Mouse (Mus musculus): ENCODE data around the gene Rps15. TPM values are rescaled to one million over a fixed set of nuclear protein-coding genes. Genes with fewer than 3 reads are reported as not detected.

Rps15 gene
- polyA plus RNA-seq, 1 experiment: 2,157 TPM

DNA sequence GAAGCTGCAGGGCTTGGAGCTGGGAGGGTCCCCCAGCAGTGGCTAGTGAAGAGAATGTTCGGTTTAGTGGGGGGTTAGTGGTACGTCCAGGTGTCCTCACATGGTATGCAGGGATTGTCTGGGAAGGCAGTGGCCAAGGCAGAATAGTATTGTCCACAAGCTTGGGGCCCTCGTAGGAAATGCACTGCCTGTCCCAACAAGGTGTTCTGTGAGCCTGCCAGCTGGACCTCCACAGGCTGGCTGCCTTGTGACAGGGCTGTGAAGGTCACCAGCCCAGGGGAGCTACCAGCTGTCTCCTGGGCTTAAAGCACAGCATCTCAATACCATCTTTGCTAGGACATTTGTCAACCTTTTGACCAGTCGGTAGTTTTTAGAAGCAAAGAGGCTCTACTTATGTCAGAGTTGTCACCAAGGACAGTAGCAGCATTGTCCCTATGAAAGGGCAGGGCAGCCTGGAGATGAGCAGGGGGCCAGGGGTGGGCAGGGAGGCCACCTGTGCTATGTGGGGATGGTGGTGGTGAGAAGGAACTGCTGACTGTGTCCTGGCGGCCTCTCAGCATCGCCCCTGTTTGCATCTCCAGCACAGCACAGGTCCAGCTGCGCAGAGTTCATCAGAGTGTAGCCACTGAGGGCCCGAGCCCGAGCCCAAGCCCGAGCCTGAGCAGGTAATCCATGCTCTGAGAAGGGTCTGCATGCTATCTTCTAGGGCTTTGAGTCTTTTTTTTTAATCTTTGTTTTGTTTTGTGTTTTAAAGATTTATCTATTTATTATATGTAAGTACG lies 39.6 kb upstream of the Rps15 start:
- no peak for TF ChIP-seq CTCF (IDR thresholded peaks at IDR 0.05; ENCODE audit: borderline replicate concordance, extremely low read depth, insufficient read depth, insufficient read length)
- no peak for TF ChIP-seq POLR2A (IDR thresholded peaks at IDR 0.05; ENCODE audit: borderline replicate concordance, extremely low read depth, insufficient read depth, insufficient read length, poor library complexity, severe bottlenecking)
- no peak for DNase-seq (ENCODE audit: low read depth)

- no peak for DNase-seq (ENCODE audit: low read depth)
- TF ChIP-seq POLR2A (IDR thresholded peaks at IDR 0.05; ENCODE audit: borderline replicate concordance, extremely low read depth, insufficient read depth, insufficient read length, poor library complexity, severe bottlenecking): no peak
- no peak for TF ChIP-seq CTCF (IDR thresholded peaks at IDR 0.05; ENCODE audit: borderline replicate concordance, extremely low read depth, insufficient read depth, insufficient read length)
Observed at GRCm38 (mm10) chr10:80253551-80253950, 38.7 kb upstream of the Rps15 start.

DNA sequence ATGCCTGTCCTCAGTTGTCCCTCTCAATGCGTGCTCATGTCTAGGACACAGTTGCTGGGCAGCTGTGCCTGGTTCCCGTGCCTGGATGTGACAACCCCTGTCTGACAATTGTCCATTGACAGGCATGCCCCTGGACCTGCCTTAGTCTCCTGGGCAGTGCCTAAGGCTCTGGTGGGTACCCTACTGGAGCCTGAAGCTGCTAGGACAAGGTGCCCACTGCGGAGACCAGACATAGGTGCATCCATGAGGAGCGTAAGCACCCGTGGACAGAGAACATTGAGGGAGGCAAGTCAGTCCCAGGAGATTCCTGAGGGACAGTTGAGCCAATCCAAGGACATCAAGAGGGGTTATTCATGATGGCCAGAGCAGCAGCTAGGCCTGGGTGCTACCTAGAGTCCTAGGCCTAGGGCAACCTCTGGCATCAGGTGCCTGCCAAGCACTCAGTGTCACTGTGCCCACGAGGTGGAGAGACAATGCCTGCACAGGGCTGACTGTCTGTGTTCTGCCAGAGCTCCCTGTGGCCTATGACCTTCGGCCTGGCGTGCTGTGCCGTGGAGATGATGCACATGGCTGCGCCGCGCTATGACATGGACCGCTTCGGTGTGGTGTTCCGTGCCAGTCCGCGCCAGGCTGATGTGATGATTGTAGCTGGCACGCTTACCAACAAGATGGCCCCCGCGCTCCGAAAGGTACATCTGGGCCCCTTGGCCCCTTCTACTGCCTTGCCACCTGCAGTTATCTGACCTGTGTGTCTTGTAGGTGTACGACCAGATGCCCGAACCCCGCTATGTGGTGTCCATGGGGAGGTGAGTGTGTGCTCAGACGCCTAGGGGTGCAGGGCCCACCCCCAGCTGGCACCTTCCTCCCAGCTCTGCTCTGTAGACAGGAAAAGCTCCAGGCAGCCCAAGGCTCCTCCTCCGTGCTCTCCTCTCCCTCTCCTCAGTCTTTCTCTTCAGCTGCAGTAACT lies 37.6 kb upstream of the Rps15 start:
- TF ChIP-seq CTCF (IDR thresholded peaks at IDR 0.05; ENCODE audit: borderline replicate concordance, extremely low read depth, insufficient read depth, insufficient read length): no peak
- no peak for TF ChIP-seq POLR2A (IDR thresholded peaks at IDR 0.05; ENCODE audit: borderline replicate concordance, extremely low read depth, insufficient read depth, insufficient read length, poor library complexity, severe bottlenecking)
- no peak for DNase-seq (ENCODE audit: low read depth)

DNA sequence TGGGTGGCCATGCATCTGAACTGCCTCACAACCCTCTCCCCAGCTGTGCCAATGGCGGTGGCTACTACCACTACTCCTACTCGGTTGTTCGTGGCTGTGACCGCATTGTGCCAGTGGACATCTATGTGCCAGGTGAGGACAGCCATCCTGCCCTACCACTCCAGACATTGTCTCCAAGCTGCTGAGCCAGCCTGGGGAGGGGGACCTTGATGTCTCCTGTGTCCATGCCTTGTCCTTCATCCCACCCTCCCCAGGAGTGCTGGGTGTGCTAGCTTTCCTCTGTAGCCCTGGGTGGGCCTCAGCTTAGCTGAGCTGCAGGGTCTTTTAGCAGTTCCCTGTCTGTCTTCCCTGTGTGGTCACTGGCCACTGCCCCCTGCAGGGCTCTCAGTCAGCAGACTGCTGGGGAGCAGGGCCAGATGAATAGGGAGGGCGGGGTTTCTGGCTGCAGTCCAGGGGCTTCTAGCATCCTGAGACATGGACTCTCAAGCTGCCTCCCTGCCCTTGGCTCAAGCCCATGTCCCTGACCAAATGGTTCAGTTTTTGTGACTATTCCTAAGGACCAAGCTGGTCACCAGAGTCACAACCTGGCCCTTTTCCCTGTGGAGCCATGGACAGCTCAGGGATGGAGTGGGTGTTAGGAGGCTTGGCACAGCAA lies 36.2 kb upstream of the Rps15 start:
- no peak for DNase-seq (ENCODE audit: low read depth)
- no peak for TF ChIP-seq CTCF (IDR thresholded peaks at IDR 0.05; ENCODE audit: borderline replicate concordance, extremely low read depth, insufficient read depth, insufficient read length)
- no peak for TF ChIP-seq POLR2A (IDR thresholded peaks at IDR 0.05; ENCODE audit: borderline replicate concordance, extremely low read depth, insufficient read depth, insufficient read length, poor library complexity, severe bottlenecking)

DNA sequence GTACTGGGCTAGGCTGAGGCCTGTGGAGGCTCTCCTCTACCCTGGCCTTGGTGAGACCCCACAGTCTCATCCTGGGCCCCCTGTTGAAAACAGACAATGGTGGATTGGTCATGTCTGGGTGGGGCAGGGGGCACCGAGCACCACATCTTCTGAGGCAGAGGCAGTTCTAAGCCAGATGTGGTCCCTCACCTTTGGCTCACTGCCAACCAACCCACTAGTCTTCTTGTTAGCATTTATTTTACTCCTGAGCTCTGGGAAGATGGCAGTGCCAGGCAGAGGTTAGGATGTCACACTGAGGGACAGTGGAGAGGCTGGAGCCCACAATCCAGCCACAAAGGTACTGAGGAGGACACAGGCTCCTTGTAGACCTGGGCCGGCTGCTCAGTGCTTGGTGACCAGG lies 34.3 kb upstream of the Rps15 start:
- DNase-seq (ENCODE audit: low read depth): no peak
- TF ChIP-seq POLR2A (IDR thresholded peaks at IDR 0.05; ENCODE audit: borderline replicate concordance, extremely low read depth, insufficient read depth, insufficient read length, poor library complexity, severe bottlenecking): no peak

- no peak for DNase-seq (ENCODE audit: low read depth)
- TF ChIP-seq CTCF (IDR thresholded peaks at IDR 0.05; ENCODE audit: borderline replicate concordance, extremely low read depth, insufficient read depth, insufficient read length) (no peak), POLR2A (IDR thresholded peaks at IDR 0.05; ENCODE audit: borderline replicate concordance, extremely low read depth, insufficient read depth, insufficient read length, poor library complexity, severe bottlenecking) (no peak)
Observed at GRCm38 (mm10) chr10:80258752-80259462, 33.3 kb upstream of the Rps15 start.

GRCm38 (mm10) chr10:80259463-80259805 lies 32.8 kb upstream of the Rps15 start:
- TF ChIP-seq POLR2A (IDR thresholded peaks at IDR 0.05; ENCODE audit: borderline replicate concordance, extremely low read depth, insufficient read depth, insufficient read length, poor library complexity, severe bottlenecking) (no peak), CTCF (IDR thresholded peaks at IDR 0.05; ENCODE audit: borderline replicate concordance, extremely low read depth, insufficient read depth, insufficient read length) (no peak)
- no peak for DNase-seq (ENCODE audit: low read depth)

DNA sequence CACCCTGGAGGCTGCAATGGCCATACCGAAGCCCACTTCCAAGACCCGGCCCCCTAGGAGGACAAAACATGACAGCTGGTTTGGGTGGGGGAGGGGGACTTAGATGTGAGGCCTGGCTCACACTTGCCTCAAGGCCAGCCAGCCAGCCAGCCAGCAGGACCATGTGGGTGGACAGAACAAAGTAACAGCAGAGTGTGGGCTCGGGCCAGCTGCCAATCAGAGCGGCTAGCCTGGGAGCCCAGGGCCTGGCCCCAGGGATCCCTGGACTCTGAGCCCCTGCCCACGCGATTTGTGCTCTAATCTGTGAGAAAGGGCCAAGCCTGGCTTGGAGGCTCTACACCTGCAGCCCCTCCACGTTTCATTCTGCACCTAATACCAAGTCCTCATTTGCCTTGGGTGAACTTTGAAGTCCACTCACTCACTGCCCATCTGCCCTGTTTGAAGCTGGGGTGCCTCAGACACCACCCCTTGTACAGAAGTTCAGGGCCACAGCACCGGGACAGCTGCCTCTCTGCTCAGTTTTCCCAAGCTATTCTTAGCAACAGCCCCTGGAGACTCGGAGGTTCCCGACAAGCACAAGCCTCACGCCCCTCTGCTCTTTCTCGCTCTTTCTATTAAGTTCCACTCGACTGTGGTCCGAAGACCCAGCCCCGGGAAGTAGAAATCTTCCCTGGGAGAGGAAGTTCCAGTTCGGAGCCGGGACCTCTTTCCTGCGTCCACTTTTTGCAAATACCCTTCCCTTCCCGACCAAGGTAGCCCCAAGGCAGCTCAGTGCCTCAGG lies 32.2 kb upstream of the Rps15 start:
- DNase-seq (ENCODE audit: low read depth): peak; percentile 74
- no peak for TF ChIP-seq POLR2A (IDR thresholded peaks at IDR 0.05; ENCODE audit: borderline replicate concordance, extremely low read depth, insufficient read depth, insufficient read length, poor library complexity, severe bottlenecking)
- TF ChIP-seq CTCF (IDR thresholded peaks at IDR 0.05; ENCODE audit: borderline replicate concordance, extremely low read depth, insufficient read depth, insufficient read length): no peak

DNA sequence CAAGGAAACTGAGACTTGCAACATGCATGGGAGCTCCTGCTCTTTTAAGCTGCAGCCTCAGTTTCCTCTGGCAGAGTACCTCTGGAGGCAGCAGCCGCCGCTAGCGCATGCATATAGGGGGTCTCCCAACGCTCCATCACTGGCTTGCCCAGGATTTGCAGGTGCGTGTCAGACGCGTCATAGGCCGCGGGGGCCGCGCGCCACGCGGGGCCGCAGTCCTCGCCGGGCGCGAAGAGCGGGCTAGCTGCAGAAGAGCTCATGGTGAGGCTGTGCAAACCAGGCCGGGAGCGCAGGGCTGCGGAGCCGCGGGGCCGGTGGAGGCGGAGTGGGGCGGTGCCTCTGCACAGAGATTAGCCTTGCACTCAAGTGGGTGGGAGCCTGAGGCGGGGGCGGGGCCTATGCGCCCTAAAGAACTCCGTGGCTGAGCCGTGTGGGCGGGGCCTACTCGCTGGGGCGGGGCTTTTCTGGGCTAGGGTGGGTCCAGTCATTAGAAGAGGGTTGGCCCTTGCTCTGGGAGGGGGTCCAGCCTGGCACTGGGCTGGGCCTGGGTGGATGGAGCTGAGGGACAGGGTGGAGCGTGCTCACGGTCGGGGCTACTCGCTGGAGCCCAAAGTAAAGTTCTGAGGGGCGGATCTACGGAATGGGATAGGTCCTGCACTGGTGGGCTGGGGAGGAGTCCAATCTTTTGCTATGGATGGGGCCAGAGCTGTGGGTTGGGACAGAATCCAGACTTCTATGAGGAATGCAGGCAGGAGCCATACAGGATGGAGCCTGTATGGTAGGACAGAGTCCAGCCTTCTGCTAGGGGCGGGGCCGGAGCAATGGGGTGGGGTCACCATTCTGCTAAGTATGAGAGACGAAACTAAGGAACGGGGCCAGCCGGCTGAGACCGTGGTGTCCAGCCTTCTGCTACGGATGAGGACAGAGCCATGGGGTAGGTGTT lies 31.3 kb upstream of the Rps15 start, which contains the start of the genes Gamt and Dazap1:
Gamt (minus strand) TSS at position 371 of the 943 bp plus-strand sequence.
Dazap1 (plus strand) TSS at position 845 of the 943 bp plus-strand sequence.
- TF ChIP-seq POLR2A (IDR thresholded peaks at IDR 0.05; ENCODE audit: borderline replicate concordance, extremely low read depth, insufficient read depth, insufficient read length, poor library complexity, severe bottlenecking) (peak; percentile 38; the same call in 1 of the 2 replicates), CTCF (IDR thresholded peaks at IDR 0.05; ENCODE audit: borderline replicate concordance, extremely low read depth, insufficient read depth, insufficient read length) (no peak)
- peak; percentile 97 for DNase-seq (ENCODE audit: low read depth)
